Mouse (Mus musculus) common myeloid progenitor, adult 5-6 weeks (primary cell): ENCODE measurements around the gene Ccdc63. TPM values are rescaled to one million over a fixed set of nuclear protein-coding genes. Genes with fewer than 3 reads are reported as not detected.
A peak's percentile ranks its signal among the peaks of the same experiment; 100 is the strongest.
"Not testable (repeated sequence)": the region's sequence is repeated elsewhere in the genome, so short reads cannot be mapped to it uniquely, and the experiment has no call there.

Experiments
- ATAC-seq: replicated peaks from 2 replicates; pipeline ENCODE4 v1.8.0; 2016; ENCODE audit warnings: low read depth, mild to moderate bottlenecking, moderate TSS enrichment, inconsistent platforms; ENCODE audit not compliant: poor library complexity, severe bottlenecking
- total RNA-seq: library from RNA; stranded (forward); fragments of 200-1000, 187-1606 nt; gene quantifications from 2 replicates; pipeline ENCODE4 v1.2.3, GENCODE M21; 2017

Gene Ccdc63
- total RNA-seq, 1 experiment from 2014 or later: 0.14 TPM

DNA sequence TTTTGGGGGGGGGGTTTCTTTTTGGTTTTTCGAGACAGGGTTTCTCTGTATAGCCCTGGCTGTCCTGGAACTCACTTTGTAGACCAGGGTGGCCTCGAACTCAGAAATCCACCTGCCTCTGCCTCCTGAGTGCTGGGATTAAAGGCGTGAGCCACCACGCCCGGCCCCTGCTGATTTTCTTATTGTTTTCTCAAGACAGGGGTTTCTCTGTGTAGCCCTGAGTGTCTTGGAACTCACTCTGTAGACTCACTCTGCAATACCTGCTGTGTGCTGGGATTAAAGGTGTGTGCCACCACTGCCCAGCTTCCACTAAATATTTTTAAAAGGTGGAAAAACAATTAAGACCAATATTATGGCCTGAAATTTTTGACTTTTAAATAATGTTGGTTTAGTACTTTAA is 11.9 kb upstream of the Ccdc63 start:
- ATAC-seq: not testable (repeated sequence)

DNA sequence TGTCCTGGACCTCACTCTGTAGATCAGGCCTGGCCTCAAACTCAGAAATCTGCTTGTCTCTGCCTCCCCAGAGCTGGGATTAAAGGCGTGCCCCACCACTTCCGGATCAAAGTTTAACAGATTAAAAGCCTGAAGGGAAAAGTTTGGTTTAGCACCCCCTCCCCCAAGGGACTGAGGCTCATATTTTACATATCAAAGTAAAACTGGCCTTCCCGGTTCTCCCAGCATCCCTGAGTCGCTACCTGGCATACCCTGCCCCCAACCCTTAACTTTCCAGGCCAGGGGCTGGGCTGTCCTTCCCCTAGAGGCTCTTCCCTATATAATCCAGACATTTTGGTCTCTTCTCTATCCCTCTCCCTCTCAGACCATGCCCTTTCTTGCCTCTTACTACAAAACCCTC is 8.6 kb upstream of the Ccdc63 start:
- no peak for ATAC-seq

DNA sequence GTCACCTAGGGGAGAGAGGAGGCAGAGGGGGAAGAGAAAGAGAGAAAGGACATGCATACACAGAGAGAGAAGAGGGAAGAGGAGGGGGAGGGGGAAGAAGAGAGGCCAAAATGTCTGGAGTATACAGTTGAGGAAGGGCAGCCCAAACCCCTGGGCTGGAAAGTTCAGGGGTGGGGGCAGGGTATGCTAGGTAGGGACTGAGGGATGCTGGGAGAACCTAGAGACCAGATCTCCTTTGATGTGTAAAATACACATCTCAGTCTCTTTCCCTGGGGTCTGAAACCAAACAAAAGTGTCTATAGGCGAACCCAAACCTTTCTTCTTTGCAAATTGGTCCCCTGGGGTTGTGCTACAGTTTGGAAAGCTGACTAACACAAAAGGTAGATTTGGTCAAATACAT is 7.5 kb upstream of the Ccdc63 start:
- no peak for ATAC-seq

DNA sequence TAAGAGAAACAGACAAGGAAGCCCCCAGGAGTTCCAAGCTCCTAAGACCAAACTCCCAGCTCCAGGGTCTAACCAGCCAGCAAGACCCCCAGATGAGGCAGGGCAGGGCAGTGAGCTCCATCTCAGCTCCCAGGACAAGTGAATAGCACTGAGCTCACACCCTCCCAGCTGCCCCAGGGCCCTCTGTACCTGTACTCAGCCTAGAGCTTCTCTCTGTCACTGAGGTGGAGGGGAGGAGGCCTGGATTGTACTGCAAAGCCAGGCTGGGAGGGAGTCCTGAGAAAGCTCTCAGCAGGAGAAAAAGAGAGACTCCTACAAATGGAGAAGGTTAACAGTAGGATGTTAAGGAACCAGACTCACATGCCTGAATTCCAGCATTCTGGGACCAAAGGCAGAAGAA is 6.0 kb upstream of the Ccdc63 start:
- no peak for ATAC-seq

DNA sequence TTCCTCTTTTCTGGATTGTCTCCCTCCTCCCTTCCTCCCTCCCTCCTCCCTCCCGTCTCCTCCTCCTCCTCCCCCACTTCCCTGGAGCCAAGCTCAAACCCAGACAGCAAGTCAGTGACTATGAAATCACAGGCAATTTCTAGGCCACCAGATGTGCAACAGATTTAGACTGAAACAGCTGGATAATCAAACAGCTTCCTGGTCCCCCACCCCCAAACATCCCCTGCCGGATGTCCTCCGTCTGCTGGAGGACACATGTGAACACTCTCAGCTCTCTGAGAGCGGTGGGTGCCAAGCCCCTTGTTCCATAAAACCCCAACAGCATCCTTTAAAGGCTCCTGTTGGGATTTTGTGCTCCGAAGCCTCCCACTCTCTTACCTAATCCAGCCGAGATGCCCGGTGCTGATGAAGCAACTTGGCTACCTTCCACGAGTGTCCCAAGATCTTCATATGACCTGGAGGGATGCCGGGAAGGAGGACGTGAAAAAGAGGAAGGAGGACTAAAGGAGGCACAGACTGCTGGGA is 5.5 kb upstream of the Ccdc63 start:
- ATAC-seq: 0 out of 2 replicates have a peak, but pooled peaks have one; percentile 1

DNA sequence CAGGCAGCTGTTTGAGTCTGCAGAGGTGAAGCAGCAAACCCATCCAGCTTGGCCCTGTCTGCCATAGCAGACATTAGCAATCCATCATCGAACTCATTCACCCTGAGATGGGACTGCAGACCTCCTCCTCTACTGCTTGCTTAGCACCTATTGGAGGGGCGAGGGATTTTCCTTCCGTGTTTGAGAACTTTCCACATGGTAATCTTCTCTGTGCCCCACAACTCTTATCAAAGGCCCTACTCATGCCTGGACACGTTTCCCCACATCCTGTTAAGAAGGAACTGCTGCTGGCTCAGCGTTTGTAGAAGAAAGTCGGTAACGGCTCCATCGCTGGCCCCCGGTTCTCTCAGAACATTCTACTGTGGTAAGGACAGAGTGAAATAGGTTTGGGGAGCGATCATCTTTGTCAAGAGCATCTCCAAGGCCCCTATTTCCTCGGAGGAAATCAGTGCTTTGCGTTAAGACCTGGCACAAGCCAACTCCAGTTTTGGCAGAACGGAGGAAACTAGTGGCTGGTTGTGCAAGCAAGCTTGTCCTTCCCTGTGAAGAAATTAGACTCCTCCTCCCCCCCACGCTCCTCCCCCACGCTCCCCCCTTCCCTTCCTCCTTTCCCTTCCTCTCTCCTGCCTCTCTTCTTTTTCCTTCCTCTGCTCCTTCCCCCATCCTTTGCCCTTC is 4.9 kb upstream of the Ccdc63 start:
- ATAC-seq: peak; percentile 93

DNA sequence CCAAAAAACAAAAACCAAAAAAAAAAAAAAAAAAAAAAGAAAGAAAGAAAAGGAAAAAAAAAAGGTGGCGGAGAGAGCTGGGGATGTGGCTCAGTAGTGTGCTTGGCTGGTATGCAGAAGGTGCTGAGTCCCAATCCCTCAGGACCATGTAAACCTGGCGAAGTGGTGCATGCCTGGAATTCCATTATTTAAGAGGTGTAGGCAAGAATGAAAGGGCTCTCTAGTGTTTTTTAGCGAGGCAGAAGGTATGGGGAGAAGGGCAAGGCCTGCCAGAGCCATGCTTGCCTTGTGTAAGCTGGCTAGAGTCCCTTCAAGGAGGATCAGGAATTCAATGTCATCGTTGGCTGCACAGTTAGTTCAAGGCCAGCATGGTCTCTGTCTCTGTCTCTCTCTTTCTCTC is 4.2 kb upstream of the Ccdc63 start:
- ATAC-seq: no peak

DNA sequence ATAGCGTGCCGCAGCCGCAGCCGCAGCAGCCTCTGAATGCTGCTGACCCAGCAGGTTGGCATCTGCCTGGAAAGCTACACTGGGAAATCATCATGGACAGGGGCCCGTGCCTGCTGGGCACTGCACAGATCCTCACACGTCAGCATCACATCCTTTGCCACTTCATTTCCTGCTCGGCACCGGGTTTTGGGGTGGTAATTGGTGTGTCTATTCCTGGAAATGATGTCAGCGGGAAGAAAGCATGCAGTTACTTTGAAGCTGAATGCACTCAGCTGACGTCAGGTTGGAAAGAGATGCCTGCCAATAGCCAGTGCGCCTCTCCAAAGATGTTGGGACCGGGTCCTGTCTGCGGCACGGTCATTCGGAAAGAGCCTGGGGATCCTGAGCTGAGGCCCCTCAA is 2.9 kb upstream of the Ccdc63 start:
- no peak for ATAC-seq

DNA sequence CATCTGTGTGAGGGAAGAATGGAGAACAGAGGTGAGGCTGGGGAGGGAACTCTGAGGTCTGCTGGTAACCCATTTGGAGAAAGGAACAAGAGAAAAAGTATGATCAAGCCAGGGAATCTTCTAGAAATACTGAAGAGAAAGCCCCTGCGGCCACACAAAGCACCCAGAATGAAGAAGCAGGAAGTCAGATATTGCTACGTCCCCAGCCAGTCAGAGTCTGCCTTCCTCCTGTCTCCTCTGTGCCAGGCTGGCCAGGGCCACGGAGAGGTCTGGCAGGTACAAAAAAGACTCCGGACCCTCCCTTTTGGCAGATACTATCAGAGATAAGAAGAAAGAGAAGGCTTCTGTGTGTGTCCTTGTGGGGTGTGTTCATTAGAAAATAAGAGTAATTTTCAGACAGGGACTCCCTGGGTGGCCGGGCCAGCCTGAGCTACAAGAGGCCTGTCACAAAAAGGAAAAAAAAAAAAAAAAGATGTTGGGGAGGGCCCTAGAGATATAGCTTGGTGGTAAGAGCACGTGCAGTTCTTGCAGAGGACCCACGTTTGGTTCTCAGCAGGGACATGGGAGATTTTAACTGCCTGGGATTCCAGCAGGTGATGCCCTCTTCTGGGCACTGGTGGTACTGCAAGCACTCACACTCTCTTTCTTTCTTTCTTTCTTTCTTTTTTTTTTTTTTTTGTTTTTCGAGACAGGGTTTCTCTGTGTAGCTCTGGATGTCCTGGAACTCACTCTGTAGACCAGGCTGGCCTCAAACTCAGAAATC is 1.8 kb upstream of the Ccdc63 start:
- ATAC-seq: peak; percentile 53

DNA sequence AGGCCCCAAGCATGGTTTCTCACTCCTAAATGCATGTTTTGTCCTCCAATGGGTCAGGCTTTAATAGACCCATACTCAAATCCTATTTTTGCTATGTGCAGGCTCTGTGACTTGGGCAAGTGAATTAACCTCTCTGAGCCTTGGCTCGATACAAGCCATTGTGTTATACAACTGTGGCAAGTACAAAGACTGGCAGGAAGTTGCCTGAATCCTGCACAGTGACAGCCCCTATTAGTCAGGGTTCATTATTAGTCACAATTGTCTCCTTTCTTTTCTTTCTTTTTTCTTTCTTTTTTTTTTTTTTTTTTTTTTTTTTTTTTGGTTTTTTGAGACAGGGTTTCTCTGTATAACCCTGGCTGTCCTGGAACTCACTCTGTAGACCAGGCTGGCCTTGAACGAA is 852 bp downstream of the Ccdc63 start:
- not testable (repeated sequence) for ATAC-seq

DNA sequence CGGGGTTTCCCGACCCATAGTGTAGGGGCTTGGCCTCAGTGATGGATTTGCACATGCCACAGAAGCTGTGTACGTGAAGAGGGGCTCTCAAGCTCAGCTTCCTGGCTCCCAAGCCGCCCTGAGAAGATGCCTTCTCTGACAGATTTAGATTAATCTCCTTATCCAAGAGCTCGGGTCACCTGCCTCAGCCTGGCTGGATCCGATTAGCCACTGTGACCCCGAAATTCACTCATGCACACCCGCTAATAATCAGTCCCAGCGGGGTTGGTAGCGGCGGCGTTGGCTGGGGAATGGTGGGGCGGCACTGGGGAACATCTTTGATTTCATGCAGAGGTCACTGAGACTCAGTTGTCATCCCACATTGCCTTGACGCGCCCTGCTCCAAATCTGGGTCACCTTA is 1.8 kb downstream of the Ccdc63 start:
- ATAC-seq: no peak

DNA sequence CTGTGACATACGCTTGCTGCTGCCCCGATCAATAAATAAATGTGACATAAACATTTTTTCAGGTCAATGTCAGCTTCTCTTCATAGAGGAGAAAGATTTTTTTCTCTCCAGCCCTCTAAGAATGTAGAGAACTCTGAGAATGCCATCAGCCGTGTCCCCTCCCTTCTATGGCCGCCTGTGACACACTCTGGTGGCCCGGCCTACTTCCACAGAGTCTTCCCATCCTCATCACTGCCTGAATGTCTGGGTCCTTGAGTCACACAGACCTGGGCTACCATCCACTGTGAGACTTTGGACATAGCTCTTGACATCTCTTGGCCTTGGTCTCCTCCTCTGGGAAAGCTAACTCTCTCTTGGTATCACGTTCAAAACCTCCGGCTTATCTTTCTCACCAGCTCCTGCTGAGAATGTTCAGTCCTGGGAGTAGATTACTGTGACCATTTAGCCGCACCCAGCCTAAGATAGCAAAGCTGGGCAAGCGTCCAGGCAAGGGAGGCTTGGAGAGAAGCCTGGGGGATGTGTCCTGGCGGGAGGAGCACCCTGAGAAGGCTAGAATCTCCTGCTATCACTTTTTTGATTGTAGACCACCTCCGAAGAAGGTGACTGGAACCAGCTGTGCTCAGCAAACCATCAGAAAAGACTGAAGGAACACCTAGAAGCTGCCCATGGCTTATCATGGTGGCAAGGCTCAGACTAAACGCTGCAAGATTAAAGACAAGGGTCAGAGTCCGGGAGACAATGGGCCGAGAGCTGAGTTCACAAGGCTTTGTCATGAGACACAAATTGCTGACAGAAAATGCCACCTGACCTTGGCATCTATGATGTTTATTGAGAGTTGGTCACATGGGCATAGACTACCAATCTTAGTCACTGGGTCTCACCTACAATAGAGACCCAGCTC is 3.9 kb downstream of the Ccdc63 start:
- ATAC-seq: no peak

DNA sequence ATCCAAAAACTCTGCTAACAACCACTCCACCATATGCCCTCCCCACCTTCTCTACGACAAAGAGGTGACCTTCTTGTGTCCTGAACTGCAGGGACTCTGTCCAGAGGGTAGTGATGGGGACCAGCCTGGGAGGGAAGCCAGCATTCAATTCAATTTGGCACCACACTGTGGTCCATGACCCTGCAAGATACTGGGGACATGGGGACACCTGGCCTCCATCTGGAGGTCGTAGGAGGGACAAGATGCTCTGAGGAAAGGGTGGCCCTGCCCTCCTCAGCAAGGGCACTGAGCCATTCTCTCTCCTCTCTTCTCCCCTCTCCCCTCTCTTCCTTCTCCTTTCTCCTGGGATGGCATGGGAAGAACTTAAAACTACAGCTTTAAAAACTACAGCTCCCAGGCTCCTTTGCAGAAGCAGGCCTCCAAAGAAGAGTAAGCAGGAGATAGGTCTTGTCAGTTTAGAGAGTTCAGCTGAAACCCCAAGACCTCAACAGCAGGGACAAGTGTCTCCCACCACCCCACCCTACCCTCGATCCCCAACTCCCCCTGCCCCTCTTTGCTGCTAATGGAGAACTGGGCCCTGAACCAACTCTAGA is 5.2 kb downstream of the Ccdc63 start:
- ATAC-seq: no peak

DNA sequence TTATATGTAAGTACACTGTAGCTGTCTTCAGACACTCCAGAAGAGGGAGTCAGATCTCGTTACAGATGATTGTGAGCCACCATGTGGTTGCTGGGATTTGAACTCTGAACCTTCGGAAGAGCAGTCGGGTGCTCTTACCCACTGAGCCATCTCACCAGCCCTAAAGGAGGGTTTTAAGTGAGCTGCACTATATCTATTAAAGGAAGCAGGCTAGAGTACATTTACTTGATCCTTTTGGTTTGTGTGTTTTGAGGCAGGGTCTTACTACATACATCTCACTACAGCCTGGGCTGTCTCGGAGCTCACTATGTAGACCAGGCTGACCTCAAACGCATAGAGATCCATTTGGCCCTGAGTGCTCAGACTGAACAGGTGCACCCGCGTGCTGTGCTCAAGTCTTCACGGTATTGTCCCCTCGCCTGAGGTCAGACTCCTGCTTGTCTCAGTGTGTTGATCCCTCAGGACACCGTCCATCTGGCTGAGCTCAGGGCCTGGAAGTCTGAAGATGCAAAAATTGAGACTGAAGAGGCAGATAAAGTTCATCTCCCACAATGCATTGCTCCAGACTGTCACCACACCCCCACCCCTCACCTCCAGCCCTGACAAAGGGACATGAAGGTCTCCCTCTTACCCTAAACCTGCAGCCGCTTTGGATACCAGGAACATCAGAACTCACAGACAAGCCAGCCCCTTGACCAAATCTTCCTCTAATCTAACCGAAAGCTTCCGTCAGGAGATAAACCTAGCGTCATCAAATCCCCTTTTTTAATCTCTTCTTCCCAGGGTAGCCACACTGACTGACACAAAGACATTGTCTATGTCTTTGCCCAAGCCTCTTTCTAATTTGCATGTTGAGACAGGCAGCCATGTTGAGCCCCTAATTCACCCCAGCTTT is 6.0 kb downstream of the Ccdc63 start:
- no peak for ATAC-seq

DNA sequence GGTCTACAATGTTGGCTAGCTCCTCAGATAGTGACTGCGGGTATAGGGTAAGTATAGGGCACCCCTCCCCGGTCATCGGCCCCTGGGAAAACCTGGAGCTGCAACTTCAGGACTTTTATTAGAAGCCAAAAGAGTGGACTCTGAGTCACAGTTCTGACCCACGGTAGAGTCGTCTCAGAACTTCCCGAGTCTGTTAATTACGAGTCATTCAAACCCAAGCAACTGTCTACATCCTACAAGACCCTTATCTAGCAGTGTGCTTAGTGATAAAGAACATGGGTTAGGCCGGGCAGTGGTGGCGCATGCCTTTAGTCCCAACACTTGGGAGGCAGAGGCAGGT is 7.6 kb downstream of the Ccdc63 start:
- no peak for ATAC-seq

DNA sequence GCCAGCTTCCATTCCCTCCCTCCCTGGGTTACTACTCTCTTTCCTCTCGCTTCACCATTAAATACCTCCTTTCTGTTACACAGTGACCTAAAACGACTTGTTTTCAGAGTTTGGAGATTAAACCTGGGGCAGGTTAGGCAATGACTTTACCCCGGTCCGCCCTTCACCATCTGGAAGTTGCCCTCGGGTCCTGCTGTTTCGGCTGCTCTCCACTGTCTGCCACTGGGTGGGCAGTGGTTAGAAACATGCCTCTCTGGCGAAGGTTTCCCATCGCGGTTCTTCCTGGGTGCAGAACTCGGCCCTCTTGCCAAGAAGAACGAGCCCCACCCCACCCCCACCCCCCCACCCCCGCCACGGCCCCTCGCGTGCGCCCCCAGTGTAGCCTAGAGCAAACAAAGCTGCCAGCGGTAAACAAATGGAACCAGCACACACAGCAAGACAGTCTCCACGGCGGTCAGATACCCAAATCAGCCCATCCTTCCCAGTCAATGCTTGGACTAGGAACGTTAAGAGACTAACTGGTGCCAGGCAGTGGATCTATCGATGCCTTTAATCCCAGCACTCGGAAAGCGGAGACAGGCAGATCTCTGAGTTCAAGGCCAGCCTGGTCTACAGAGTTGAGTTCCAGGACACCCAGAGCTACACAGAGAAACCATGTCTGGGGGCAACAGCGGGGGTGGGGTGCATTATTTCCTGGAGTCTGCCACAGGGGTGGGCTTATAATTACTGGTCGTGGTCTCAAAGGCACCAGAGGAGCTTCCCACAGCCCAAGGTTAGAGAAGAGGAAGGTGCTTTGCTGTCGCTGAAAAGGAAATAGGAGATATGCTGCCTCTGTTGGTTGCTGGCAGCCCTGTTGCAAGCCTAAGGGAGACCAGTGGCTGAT is 8.2 kb downstream of the Ccdc63 start:
- no peak for ATAC-seq

DNA sequence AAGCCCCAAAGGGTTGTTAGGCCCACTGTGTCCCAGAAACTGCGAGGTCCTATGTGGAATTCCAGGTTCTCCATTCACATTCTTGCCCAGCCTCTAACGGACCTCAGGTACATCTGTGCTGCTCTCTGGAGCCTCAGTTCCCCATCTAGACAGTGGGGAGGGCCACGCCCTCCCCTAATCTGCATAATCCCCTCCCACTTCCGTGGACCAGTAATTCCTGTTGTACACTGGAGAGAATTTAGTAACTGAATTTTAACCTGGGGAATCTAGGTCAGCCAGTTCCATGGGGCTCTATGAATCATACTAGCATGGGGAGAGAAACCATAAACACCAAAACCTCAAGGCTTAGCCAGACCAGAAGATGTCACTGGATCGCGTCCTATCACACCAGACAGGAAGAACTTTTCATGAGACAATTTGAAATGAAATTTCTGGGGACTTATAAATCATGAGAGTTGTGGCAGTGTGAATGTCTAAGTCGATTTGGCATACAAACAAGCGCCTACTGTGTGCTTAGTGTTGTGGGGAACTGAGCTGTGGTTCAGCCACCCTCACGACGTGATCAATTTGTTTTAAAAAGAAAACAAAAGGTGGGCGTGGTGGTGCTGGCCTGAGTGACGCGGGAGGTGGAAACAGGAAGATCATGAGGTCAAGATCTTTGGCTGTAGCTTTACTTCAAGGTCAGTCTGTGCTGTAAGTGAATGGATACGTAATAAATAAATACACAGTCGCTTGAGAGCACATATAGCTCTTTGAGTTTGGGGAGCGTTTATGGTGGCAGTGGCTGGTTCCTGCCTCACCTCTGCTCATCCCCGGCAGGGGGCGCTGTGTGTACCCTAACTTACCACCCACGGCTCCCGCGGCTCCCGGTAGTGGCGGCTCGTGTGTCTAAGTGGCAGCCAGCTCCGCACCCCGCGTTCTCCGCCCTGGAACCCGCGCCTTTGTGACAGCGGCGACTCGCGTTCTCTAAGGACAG is 9.3 kb downstream of the Ccdc63 start:
- ATAC-seq: peak; percentile 79
